Mouse (Mus musculus): ENCODE measurements around the gene Syt16. TPM values are rescaled to one million over a fixed set of nuclear protein-coding genes. Genes with fewer than 3 reads are reported as not detected.

Gene Syt16
- polyA plus RNA-seq, 1 experiment from 2014 or later = 1.2 TPM

GRCm38 (mm10) chr12:74163080-74163479 lies 165.6 kb downstream of the Syt16 start:
- Histone ChIP-seq H3K4me1 (ENCODE audit: control insufficient read depth, insufficient read depth, low read length) (no peaks in the 10 kb centered on the region), H3K9ac (ENCODE audit: low read depth, low read length) (no peak overlapping the region), H3K9me3 (ENCODE audit: control insufficient read depth, low read length) (no peaks in the 10 kb centered on the region), H3K4me2 (replicated peaks; ENCODE audit: low read depth, low read length) (no peak overlapping the region), H3K4me3 (ENCODE audit: low read length) (no peak overlapping the region), H3K27ac (ENCODE audit: low read depth, low read length) (no peak overlapping the region), H3K36me3 (ENCODE audit: control insufficient read depth, insufficient read depth, low read length) (no peaks in the 10 kb centered on the region), H3K27me3 (ENCODE audit: control insufficient read depth, insufficient read depth, low read length) (no peaks in the 10 kb centered on the region)
- ATAC-seq (ENCODE audit: low FRiP score, low TSS enrichment) = no peak
- 90% methylated on average over 2 of the region's 2 CpGs for WGBS

- Histone ChIP-seq H3K36me3 (ENCODE audit: control insufficient read depth, insufficient read depth, low read length) (no peaks in the 10 kb centered on the region), H3K9me3 (ENCODE audit: control insufficient read depth, low read length) (no peaks in the 10 kb centered on the region), H3K4me2 (replicated peaks; ENCODE audit: low read depth, low read length) (no peak overlapping the region), H3K27ac (ENCODE audit: low read depth, low read length) (no peak overlapping the region), H3K27me3 (ENCODE audit: control insufficient read depth, insufficient read depth, low read length) (no peaks in the 10 kb centered on the region), H3K4me1 (ENCODE audit: control insufficient read depth, insufficient read depth, low read length) (no peaks in the 10 kb centered on the region), H3K4me3 (ENCODE audit: low read length) (no peak overlapping the region), H3K9ac (ENCODE audit: low read depth, low read length) (no peak overlapping the region)
- ATAC-seq (ENCODE audit: low FRiP score, low TSS enrichment) = no peak
- WGBS = 67% methylated on average over 1 of the region's 1 CpGs
These were observed 173.8 kb downstream of the Syt16 start for GRCm38 (mm10) chr12:74171257-74171656.

GRCm38 (mm10) chr12:74173902-74174301 lies 176.4 kb downstream of the Syt16 start:
- Histone ChIP-seq H3K36me3 (ENCODE audit: control insufficient read depth, insufficient read depth, low read length) (no peaks in the 10 kb centered on the region), H3K4me2 (replicated peaks; ENCODE audit: low read depth, low read length) (no peak overlapping the region), H3K4me3 (ENCODE audit: low read length) (no peak overlapping the region), H3K27ac (ENCODE audit: low read depth, low read length) (no peak overlapping the region), H3K9ac (ENCODE audit: low read depth, low read length) (no peak overlapping the region), H3K27me3 (ENCODE audit: control insufficient read depth, insufficient read depth, low read length) (no peaks in the 10 kb centered on the region), H3K4me1 (ENCODE audit: control insufficient read depth, insufficient read depth, low read length) (no peaks in the 10 kb centered on the region), H3K9me3 (ENCODE audit: control insufficient read depth, low read length) (no peaks in the 10 kb centered on the region)
- 77% methylated on average over 3 of the region's 3 CpGs for WGBS
- no peak for ATAC-seq (ENCODE audit: low FRiP score, low TSS enrichment)

- WGBS = 71% methylated on average over 17 of the region's 17 CpGs
- no peak for ATAC-seq (ENCODE audit: low FRiP score, low TSS enrichment)
- H3K27me3 ChIP-seq (ENCODE audit: control insufficient read depth, insufficient read depth, low read length) = no peaks in the 10 kb centered on the region
- H3K27ac ChIP-seq (ENCODE audit: low read depth, low read length) = no peak overlapping the region
- no peaks in the 10 kb centered on the region for H3K9me3 ChIP-seq (ENCODE audit: control insufficient read depth, low read length)
- H3K36me3 ChIP-seq (ENCODE audit: control insufficient read depth, insufficient read depth, low read length) = no peaks in the 10 kb centered on the region
- 0 out of 2 replicates have a peak overlapping the region, but pooled peaks have one; percentile 6 for H3K4me3 ChIP-seq (ENCODE audit: low read length)
- no peak overlapping the region; the same call in 1 of the 2 replicates for H3K4me2 ChIP-seq (replicated peaks; ENCODE audit: low read depth, low read length)
- no peaks in the 10 kb centered on the region for H3K4me1 ChIP-seq (ENCODE audit: control insufficient read depth, insufficient read depth, low read length)
- H3K9ac ChIP-seq (ENCODE audit: low read depth, low read length) = no peak overlapping the region
These were observed 187.1 kb downstream of the Syt16 start for GRCm38 (mm10) chr12:74184596-74184995.

- 60% methylated on average over 11 of the region's 11 CpGs for WGBS
- no peak overlapping the region for H3K4me3 ChIP-seq (ENCODE audit: low read length)
- no peak for ATAC-seq (ENCODE audit: low FRiP score, low TSS enrichment)
These were observed 190.9 kb downstream of the Syt16 start for GRCm38 (mm10) chr12:74188243-74188785.

GRCm38 (mm10) chr12:74188815-74189214 lies 191.4 kb downstream of the Syt16 start:
- no peaks in the 10 kb centered on the region for H3K9me3 ChIP-seq (ENCODE audit: control insufficient read depth, low read length)
- H3K9ac ChIP-seq (ENCODE audit: low read depth, low read length) = no peak overlapping the region
- WGBS = 61% methylated on average over 7 of the region's 7 CpGs
- no peaks in the 10 kb centered on the region for H3K4me1 ChIP-seq (ENCODE audit: control insufficient read depth, insufficient read depth, low read length)
- H3K27me3 ChIP-seq (ENCODE audit: control insufficient read depth, insufficient read depth, low read length) = no peaks in the 10 kb centered on the region
- H3K36me3 ChIP-seq (ENCODE audit: control insufficient read depth, insufficient read depth, low read length) = no peaks in the 10 kb centered on the region
- H3K27ac ChIP-seq (ENCODE audit: low read depth, low read length) = no peak overlapping the region
- no peak overlapping the region for H3K4me3 ChIP-seq (ENCODE audit: low read length)
- no peak for ATAC-seq (ENCODE audit: low FRiP score, low TSS enrichment)
- no peak overlapping the region for H3K4me2 ChIP-seq (replicated peaks; ENCODE audit: low read depth, low read length)

More at GRCm38 (mm10) chr12:74188243-74188785, 190.9 kb downstream of the Syt16 start:
- Histone ChIP-seq H3K36me3 (ENCODE audit: control insufficient read depth, insufficient read depth, low read length) (no peaks in the 10 kb centered on the region), H3K4me1 (ENCODE audit: control insufficient read depth, insufficient read depth, low read length) (no peaks in the 10 kb centered on the region), H3K4me2 (replicated peaks; ENCODE audit: low read depth, low read length) (no peak overlapping the region), H3K27ac (ENCODE audit: low read depth, low read length) (no peak overlapping the region), H3K27me3 (ENCODE audit: control insufficient read depth, insufficient read depth, low read length) (no peaks in the 10 kb centered on the region), H3K9ac (ENCODE audit: low read depth, low read length) (no peak overlapping the region), H3K9me3 (ENCODE audit: control insufficient read depth, low read length) (no peaks in the 10 kb centered on the region)

- 83% methylated on average over 4 of the region's 4 CpGs for WGBS
- H3K27me3 ChIP-seq (ENCODE audit: control insufficient read depth, insufficient read depth, low read length) = no peaks in the 10 kb centered on the region
- H3K36me3 ChIP-seq (ENCODE audit: control insufficient read depth, insufficient read depth, low read length) = no peaks in the 10 kb centered on the region
- H3K9ac ChIP-seq (ENCODE audit: low read depth, low read length) = no peak overlapping the region
- no peak overlapping the region for H3K4me2 ChIP-seq (replicated peaks; ENCODE audit: low read depth, low read length)
- H3K4me1 ChIP-seq (ENCODE audit: control insufficient read depth, insufficient read depth, low read length) = no peaks in the 10 kb centered on the region
- H3K9me3 ChIP-seq (ENCODE audit: control insufficient read depth, low read length) = no peaks in the 10 kb centered on the region
- no peak for ATAC-seq (ENCODE audit: low FRiP score, low TSS enrichment)
- no peak overlapping the region for H3K4me3 ChIP-seq (ENCODE audit: low read length)
- H3K27ac ChIP-seq (ENCODE audit: low read depth, low read length) = no peak overlapping the region
These were observed 192.4 kb downstream of the Syt16 start for GRCm38 (mm10) chr12:74189840-74190239.

GRCm38 (mm10) chr12:74190297-74190696 lies 192.8 kb downstream of the Syt16 start:
- ATAC-seq (ENCODE audit: low FRiP score, low TSS enrichment) = no peak
- no peak overlapping the region for H3K9ac ChIP-seq (ENCODE audit: low read depth, low read length)
- no peaks in the 10 kb centered on the region for H3K36me3 ChIP-seq (ENCODE audit: control insufficient read depth, insufficient read depth, low read length)
- no peak overlapping the region for H3K27ac ChIP-seq (ENCODE audit: low read depth, low read length)
- no peak overlapping the region for H3K4me2 ChIP-seq (replicated peaks; ENCODE audit: low read depth, low read length)
- WGBS = 90% methylated on average over 5 of the region's 5 CpGs
- no peaks in the 10 kb centered on the region for H3K27me3 ChIP-seq (ENCODE audit: control insufficient read depth, insufficient read depth, low read length)
- no peaks in the 10 kb centered on the region for H3K9me3 ChIP-seq (ENCODE audit: control insufficient read depth, low read length)
- H3K4me3 ChIP-seq (ENCODE audit: low read length) = no peak overlapping the region
- H3K4me1 ChIP-seq (ENCODE audit: control insufficient read depth, insufficient read depth, low read length) = no peaks in the 10 kb centered on the region

- Histone ChIP-seq H3K27me3 (ENCODE audit: control insufficient read depth, insufficient read depth, low read length) (no peaks in the 10 kb centered on the region), H3K27ac (ENCODE audit: low read depth, low read length) (no peak overlapping the region), H3K36me3 (ENCODE audit: control insufficient read depth, insufficient read depth, low read length) (no peaks in the 10 kb centered on the region), H3K9me3 (ENCODE audit: control insufficient read depth, low read length) (no peaks in the 10 kb centered on the region), H3K4me3 (ENCODE audit: low read length) (no peak overlapping the region), H3K9ac (ENCODE audit: low read depth, low read length) (no peak overlapping the region), H3K4me2 (replicated peaks; ENCODE audit: low read depth, low read length) (no peak overlapping the region), H3K4me1 (ENCODE audit: control insufficient read depth, insufficient read depth, low read length) (no peaks in the 10 kb centered on the region)
- 87% methylated on average over 4 of the region's 4 CpGs for WGBS
- ATAC-seq (ENCODE audit: low FRiP score, low TSS enrichment) = no peak
These were observed 195.1 kb downstream of the Syt16 start for GRCm38 (mm10) chr12:74192552-74192951.

Data from kidney, embryonic 14.5 days (tissue).